Mouse (Mus musculus) lung, adult 2 months (tissue): ENCODE measurements at regions not wholly inside any gene's neighbourhood (a gene's known extent, or its start where the extent isn't known, plus 50 kb on each side); places are given as distances from the start of the nearest gene placed in this dataset.

Experiments
- DNase-seq: peaks from one replicate; pipeline ENCODE4 v3.0.0; 2022
- H3K4me1 ChIP-seq: fragments of 200-500 bp; 2 replicates; pipeline ENCODE4 v1.6.1; 2011; ENCODE audit warnings: low read length; ENCODE audit not compliant: control insufficient read depth, insufficient read depth
- H3K4me3 ChIP-seq: fragments of 200-500 bp; replicated peaks from 2 replicates; pipeline ENCODE3; 2011; ENCODE audit warnings: low read depth, mild to moderate bottlenecking, control low read depth, low read length; ENCODE audit errors: extremely low read depth
- CTCF ChIP-seq: fragments of 200-500 bp; IDR thresholded peaks from 2 replicates; pipeline ENCODE4 v1.5.1; 2011; ENCODE audit warnings: mild to moderate bottlenecking, low read length, control low read depth; ENCODE audit not compliant: insufficient read depth
- POLR2A ChIP-seq: fragments of 200-500 bp; IDR thresholded peaks from 2 replicates; pipeline ENCODE4 v1.6.1; 2011; ENCODE audit warnings: low read depth, mild to moderate bottlenecking, control low read depth, low read length, borderline replicate concordance; ENCODE audit errors: extremely low read depth
- WGBS: fragments of 180-500 bp; shearing (Covaris S2); methylation state at CpG from one replicate; pipeline ENCODE4 v1.1.7; 2018; 5-methylcytosine and 5-hydroxymethylcytosine counted together

GRCm38 (mm10) chr1:73721486-73722225, 402.6 kb downstream of the Tns1 start:
- TF ChIP-seq CTCF, result no peak
- no peak for TF ChIP-seq POLR2A
- DNase-seq, result no peak
- Histone ChIP-seq H3K4me1 (no peaks in the 10 kb centered on the region; the same call in 1 of the 2 replicates), H3K4me3 (no peak overlapping the region)
- WGBS, result 59% methylated on average over 6 of the region's 6 CpGs

- no peaks in the 10 kb centered on the region; the same call in 1 of the 2 replicates for H3K4me1 ChIP-seq
- WGBS, result 69% methylated on average over 5 of the region's 5 CpGs
- no peak overlapping the region for H3K4me3 ChIP-seq
- TF ChIP-seq POLR2A (no peak), CTCF (no peak)
- no peak for DNase-seq
Observed at GRCm38 (mm10) chr1:73718421-73718820, 405.8 kb downstream of the Tns1 start.

- WGBS, result 33% methylated on average over 7 of the region's 7 CpGs
- Histone ChIP-seq H3K4me3 (no peak overlapping the region), H3K4me1 (no peaks in the 10 kb centered on the region; the same call in 1 of the 2 replicates)
- DNase-seq, result no peak
- no peak for TF ChIP-seq CTCF
- no peak for TF ChIP-seq POLR2A
Observed at GRCm38 (mm10) chr1:73717401-73717800, 406.8 kb downstream of the Tns1 start.

- TF ChIP-seq CTCF (no peak), POLR2A (no peak)
- DNase-seq, result no peak
- H3K4me3 ChIP-seq, result no peak overlapping the region
- no peaks in the 10 kb centered on the region; the same call in 1 of the 2 replicates for H3K4me1 ChIP-seq
Observed at GRCm38 (mm10) chr1:73716901-73717300, 407.3 kb downstream of the Tns1 start.

- WGBS, result 55% methylated on average over 2 of the region's 2 CpGs
- H3K4me1 ChIP-seq, result no peaks in the 10 kb centered on the region; the same call in 1 of the 2 replicates
- TF ChIP-seq POLR2A (no peak), CTCF (no peak)
- H3K4me3 ChIP-seq, result no peak overlapping the region
- DNase-seq, result no peak
Observed at GRCm38 (mm10) chr1:73715571-73715970, 408.7 kb downstream of the Tns1 start.

GRCm38 (mm10) chr1:73702428-73702842, 421.8 kb downstream of the Tns1 start:
- 19% methylated on average over 4 of the region's 4 CpGs for WGBS
- no peak for DNase-seq
- Histone ChIP-seq H3K4me3 (no peak overlapping the region), H3K4me1 (peaks cover 4% of the 10 kb centered on the region; the same call in 1 of the 2 replicates)
- TF ChIP-seq CTCF (no peak), POLR2A (no peak)

GRCm38 (mm10) chr1:73693537-73693936, 430.7 kb downstream of the Tns1 start:
- WGBS, result 38% methylated on average over 2 of the region's 2 CpGs
- DNase-seq, result no peak
- H3K4me1 ChIP-seq, result no peaks in the 10 kb centered on the region
- H3K4me3 ChIP-seq, result no peak overlapping the region
- no peak for TF ChIP-seq CTCF

GRCm38 (mm10) chr1:73685734-73686133, 438.5 kb downstream of the Tns1 start:
- no peak for DNase-seq
- H3K4me1 ChIP-seq, result no peaks in the 10 kb centered on the region
- TF ChIP-seq POLR2A (no peak), CTCF (no peak)
- WGBS, result 79% methylated on average over 4 of the region's 4 CpGs
- H3K4me3 ChIP-seq, result no peak overlapping the region

GRCm38 (mm10) chr1:73685066-73685465, 439.2 kb downstream of the Tns1 start:
- TF ChIP-seq CTCF (no peak), POLR2A (no peak)
- 73% methylated on average over 4 of the region's 4 CpGs for whole genome bisulfite sequencing
- no peak for DNase-seq
- Histone ChIP-seq H3K4me3 (no peak overlapping the region), H3K4me1 (no peaks in the 10 kb centered on the region)

GRCm38 (mm10) chr1:73684166-73684565, 440.1 kb downstream of the Tns1 start:
- Histone ChIP-seq H3K4me3 (no peak overlapping the region), H3K4me1 (no peaks in the 10 kb centered on the region)
- TF ChIP-seq POLR2A, result no peak
- TF ChIP-seq CTCF, result no peak
- 64% methylated on average over 5 of the region's 5 CpGs for WGBS
- no peak for DNase-seq
